Mouse (Mus musculus): ENCODE results near the gene Acta1. TPM values are rescaled to one million over a fixed set of nuclear protein-coding genes. Genes with fewer than 3 reads are reported as not detected.
A peak's percentile ranks its signal among the peaks of the same experiment; 100 is the strongest.

Acta1 gene
- total RNA-seq, 2 experiments from 2014 or later: 0.94 to 1.9 TPM

GRCm38 (mm10) chr8:123884721-123885565, 9.6 kb downstream of the Acta1 start:
- ATAC-seq (replicated peaks; ENCODE audit: low FRiP score, poor library complexity, severe bottlenecking): no peak

GRCm38 (mm10) chr8:123883094-123883493, 11.5 kb downstream of the Acta1 start:
- ATAC-seq (replicated peaks; ENCODE audit: low FRiP score, poor library complexity, severe bottlenecking): no peak

DNA sequence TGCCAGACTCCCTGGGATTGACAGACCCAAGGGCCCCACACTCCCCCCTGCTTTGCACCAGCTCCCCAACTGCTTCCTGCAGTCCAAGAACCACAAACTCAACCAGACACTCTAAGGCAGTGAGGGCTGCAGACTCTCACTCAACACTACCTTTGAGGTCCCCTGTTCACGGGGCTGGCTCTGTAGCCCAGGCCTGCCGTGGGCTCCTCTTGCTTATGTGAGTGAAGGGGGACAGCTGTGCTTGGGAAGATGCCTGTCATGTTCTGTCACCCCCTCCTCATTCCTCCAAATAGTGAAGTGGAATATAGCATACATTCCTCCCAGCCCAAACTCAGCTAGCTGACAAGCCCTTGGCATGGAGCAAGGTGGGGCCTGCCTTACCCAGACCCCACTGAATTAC, 12.1 kb downstream of the Acta1 start:
- no peak for ATAC-seq (replicated peaks; ENCODE audit: low FRiP score, poor library complexity, severe bottlenecking)

DNA sequence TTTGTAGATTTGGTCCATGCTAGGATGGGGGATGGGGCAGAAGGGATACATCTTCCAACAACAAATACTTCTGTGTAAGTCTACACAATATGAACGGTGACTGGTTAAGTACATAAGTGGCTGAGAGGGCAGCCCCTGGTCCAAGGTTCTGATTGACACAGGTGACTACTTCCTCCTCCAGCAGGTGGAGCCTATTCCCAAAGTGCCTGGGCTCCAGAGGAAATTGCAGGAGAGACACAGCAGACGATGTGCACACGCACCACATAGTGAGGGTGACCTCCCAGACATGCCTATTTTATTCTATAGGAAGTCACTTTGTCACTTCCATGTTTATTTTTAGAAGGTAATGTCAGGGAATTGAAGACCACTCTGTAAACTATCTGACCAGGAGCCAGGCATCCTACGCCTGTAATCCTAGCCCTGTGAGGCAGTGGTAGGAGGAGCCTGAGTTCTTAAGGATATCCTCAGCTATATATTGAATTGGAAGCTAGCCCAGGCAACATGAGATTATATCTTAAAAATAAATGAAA, 13.7 kb downstream of the Acta1 start:
- ATAC-seq (replicated peaks; ENCODE audit: low FRiP score, poor library complexity, severe bottlenecking): no peak

DNA sequence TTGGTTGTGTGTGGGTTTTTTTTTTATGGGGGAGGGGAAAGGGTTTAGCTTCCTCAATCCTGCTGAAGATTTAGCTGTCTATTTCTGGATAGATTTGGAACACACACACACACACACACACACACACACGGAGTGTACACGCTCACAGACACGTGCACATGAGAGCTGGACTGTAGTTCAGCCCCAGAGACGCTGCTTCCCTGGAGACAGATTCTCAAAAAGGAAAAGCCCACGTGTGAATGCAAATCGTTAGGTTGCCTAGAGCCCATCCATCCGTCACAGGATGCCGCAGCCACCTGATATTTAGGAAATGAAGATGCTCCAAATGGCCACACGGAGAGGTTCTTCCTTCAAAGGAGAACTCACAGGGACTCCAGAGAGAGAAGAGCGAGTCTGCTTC, 14.3 kb downstream of the Acta1 start:
- no peak for ATAC-seq (replicated peaks; ENCODE audit: low FRiP score, poor library complexity, severe bottlenecking)

DNA sequence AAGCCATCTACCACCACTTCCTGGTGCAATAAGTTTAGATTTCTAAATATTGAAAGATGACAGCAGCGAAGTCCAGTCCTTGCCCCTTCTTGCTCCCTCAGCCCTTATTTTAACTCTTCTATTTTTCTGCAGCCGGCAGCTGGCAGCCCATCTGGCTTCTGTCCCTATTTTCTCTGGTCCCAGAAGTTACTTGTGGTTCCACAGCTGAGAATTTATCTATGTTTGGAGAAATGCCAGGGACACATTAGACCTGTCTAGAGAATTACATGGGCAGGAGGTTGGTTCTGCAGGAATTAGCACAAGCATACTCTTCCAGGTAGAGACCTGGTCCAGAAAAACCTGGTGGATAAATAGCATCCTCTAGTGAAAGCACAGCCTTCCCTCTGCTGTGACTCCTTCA, 16.7 kb downstream of the Acta1 start:
- no peak for ATAC-seq (replicated peaks; ENCODE audit: low FRiP score, poor library complexity, severe bottlenecking)

GRCm38 (mm10) chr8:123874324-123874723, 20.2 kb downstream of the Acta1 start:
- no peak for ATAC-seq (replicated peaks; ENCODE audit: low FRiP score, poor library complexity, severe bottlenecking)

DNA sequence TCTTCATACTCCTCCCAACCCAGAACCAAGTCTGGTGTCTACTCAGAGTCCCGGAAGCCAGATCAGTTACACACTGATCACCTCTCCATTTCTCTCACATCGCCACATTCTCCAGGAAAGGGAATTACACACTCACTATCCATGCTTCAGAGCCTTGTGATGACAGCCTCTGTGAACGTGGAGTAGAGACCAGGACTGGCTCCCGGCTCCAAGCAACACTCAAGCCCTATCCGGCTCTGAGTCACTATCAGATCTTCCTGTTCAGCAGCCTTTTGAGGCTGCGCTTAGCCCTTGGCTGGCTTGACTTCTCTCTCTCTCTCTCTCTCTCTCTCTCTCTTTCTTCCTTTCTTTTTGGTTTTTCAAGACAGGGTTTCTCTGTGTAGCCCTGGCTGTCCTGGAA, 21.2 kb downstream of the Acta1 start:
- no peak for ATAC-seq (replicated peaks; ENCODE audit: low FRiP score, poor library complexity, severe bottlenecking)

DNA sequence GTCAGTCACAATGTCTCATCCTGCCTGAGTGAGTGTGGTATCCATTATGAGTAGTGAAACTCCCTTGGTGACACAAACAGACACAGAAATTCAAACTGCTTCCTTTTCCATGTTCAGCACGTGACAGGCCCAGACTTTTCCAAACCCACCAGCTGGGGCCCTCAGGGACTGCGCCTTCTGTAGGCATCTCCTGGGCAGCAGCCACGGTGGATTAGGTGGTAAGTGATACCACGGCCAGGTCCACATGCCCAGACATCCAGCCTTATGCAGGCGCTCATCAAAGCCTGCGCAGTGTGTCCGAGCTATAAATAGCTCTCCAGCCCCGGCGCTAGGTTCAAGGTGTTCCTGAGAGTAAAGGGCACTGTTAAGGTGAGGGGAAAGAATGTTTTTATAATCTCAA, 22.5 kb downstream of the Acta1 start:
- no peak for ATAC-seq (replicated peaks; ENCODE audit: low FRiP score, poor library complexity, severe bottlenecking)

DNA sequence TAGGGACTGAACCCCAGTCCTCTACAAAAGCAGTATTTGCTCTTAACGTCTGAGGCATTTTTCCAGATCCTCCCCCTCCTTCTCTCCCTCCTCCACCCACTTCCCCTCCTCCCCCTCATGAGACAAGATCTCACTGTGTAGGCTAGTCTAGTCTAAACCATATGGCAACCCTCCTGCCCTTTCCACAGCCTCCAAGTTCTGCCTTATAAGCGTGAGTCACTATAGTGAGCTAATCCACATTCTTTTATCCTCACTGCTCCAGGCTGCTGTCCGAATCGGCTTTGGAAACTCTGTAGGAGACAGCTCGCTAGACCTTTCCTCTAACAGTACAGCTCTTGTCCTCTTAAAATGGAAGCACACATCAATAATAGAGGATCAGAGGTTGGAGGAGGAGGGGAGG, 27.6 kb downstream of the Acta1 start:
- ATAC-seq (replicated peaks; ENCODE audit: low FRiP score, poor library complexity, severe bottlenecking): no peak

DNA sequence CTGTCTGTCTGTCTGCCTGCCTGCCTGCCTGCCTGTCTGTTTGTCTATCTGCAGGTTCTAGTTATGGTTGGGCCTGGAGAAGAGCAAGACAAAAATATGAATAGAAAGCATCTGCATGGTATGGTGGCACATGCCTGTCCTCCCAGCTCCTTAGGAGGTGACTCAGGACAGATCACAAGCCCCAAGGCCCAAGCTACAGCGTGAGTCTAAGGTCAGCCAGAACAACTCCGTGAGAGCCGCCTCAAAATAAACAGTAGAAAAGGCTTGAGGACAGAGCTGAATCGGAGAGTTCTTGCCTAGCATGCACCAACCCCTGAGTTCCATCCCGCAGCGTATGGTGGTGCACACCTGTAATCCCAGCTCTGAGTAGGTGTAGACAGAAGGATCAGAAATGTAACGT, 28.8 kb downstream of the Acta1 start:
- peak; percentile 44; the same call in 1 of the 2 replicates for ATAC-seq (replicated peaks; ENCODE audit: low FRiP score, poor library complexity, severe bottlenecking)

GRCm38 (mm10) chr8:123860386-123860785, 34.2 kb downstream of the Acta1 start:
- ATAC-seq (replicated peaks; ENCODE audit: low FRiP score, poor library complexity, severe bottlenecking): no peak

DNA sequence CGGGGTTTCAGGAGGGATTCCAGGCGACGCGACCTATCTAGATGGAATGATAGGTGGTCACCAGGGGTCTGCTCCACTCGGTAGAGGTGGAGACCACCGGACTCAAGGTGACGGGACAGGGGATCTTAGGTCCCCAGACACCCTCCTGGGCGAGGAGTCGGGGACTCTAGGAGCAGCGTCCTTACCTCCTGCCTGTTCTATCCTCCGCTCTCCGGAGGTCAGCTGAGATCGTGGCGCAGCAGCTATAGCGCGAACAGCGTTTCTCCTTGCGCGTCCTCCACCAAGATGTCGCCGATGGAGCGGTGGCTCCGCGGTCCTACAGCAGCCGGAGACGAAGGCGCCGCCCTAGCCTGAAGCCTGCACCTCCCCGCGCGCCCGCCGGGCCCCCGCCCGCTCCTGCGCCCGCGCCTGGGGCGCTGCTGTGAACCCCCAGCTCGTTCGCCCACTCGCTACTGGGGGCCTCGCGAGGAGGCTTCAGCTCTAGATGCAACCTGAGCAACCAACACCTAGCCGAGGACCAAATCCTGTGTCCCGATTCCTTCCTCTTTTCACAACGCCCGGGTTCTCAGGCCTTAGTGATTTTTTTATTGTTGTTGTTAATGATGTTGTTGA, 34.8 kb downstream of the Acta1 start, which contains the start of gene Ccsap:
Gene Ccsap, minus strand, starts transcription at position 562 of the 612 bp plus-strand sequence.
- ATAC-seq (replicated peaks; ENCODE audit: low FRiP score, poor library complexity, severe bottlenecking): peak; percentile 68

- peak; percentile 95 for ATAC-seq (replicated peaks; ENCODE audit: low FRiP score, poor library complexity, severe bottlenecking)
These were observed 35.5 kb downstream of the Acta1 start for GRCm38 (mm10) chr8:123858941-123859647.

DNA sequence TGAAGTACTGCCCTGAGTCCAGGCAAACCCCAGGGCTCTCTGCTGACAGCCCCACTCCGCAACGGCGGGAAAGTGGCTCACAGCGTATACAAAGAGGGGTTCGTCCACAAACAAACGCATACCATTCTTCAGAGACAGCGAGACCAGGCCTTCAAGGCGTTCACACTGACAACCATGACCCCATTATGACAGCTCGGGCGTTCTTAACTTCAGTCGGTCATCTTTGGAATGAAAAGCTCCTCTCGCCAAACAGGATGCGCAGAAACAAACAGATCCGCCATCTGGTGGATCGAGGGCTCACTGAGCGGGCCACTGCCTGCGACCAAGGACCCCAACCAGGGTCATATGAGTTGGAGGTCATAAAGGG, 36.0 kb downstream of the Acta1 start:
- peak; percentile 30; the same call in 1 of the 2 replicates for ATAC-seq (replicated peaks; ENCODE audit: low FRiP score, poor library complexity, severe bottlenecking)

DNA sequence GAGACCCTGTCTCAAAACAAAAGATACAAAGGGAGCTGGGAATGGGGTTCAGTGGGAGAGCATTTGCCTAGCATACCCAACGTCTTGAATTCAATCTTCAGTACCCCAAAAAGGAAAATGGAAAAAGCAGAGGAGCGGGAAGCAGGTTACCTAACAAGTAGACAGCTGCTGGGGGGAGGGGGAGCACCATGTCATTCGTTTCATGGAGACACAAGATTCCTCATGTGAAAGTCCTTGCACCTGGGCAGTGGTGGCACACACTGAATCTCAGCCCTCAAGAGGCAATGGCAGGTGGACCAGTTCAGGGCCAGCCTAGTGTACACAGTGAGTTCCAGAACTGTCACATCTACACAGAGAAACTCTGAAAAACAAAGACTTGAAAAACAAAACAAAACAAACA, 37.2 kb downstream of the Acta1 start:
- no peak for ATAC-seq (replicated peaks; ENCODE audit: low FRiP score, poor library complexity, severe bottlenecking)

DNA sequence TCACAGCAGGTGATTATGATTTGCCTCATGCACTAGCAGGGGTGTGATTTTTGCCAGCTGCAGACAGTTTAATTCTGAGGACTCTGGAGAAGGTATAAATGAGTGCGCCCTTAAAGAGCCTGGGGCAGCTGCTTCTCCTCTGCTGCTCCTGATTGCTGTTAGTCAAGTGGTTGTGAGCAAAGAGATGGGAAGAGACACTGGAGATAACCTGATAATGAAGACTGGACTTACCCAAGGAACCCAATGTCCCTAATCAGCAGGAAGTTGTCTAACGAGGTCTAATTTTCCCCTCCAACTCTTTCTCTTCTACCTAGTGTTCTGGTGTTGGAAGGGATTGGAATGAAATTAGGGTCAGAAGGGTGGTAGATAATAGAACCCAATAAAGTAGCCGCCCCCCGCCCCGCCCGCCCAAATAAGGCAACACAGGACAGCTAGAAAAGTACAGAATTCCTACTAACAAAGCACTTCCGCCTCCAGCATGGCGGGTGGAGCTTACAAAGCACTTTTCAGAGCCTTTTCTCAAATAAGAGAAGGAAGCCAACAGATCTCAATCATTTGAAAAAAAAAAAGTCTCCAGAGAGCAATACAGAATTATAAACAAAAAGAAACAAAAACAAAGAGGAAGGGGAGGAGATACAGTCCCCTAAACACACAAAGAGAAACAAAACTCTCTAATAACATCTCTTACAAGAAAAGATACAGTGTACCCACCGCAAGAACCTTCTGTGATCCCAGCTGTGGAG, 39.6 kb downstream of the Acta1 start:
- ATAC-seq (replicated peaks; ENCODE audit: low FRiP score, poor library complexity, severe bottlenecking): no peak

DNA sequence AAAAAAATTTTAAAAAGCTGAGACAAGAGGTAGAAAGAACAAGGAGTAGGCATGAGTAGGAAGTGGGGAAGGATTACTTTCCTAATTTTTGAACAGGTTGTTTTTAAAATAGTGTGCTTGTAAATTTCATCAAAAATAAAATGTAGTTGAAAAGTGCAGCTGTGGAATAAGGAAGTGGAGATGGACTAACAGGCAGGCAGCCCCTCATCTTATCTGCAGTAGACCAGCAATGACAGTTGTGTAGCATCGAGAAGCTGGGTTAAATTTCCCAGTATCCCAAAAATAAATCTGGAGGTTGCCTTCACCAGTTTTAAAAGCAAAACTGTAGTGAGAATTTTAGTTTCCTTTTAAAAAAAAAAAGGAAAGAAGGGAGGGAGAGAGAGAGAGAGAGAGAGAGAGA, 40.3 kb downstream of the Acta1 start:
- ATAC-seq (replicated peaks; ENCODE audit: low FRiP score, poor library complexity, severe bottlenecking): no peak

- ATAC-seq (replicated peaks; ENCODE audit: low FRiP score, poor library complexity, severe bottlenecking): no peak
These were observed 43.0 kb downstream of the Acta1 start for GRCm38 (mm10) chr8:123851590-123851989.

GRCm38 (mm10) chr8:123849352-123849751, 45.2 kb downstream of the Acta1 start:
- no peak for ATAC-seq (replicated peaks; ENCODE audit: low FRiP score, poor library complexity, severe bottlenecking)
